Mouse (Mus musculus): ENCODE measurements around the gene Otx2.

- TF ChIP-seq POLR2A (IDR thresholded peaks at IDR 0.05; ENCODE audit: low read depth, low read length) (no peak), CTCF (IDR thresholded peaks at IDR 0.05; ENCODE audit: extremely low read depth, insufficient read depth, insufficient read length, insufficient replicate concordance) (no peak)
These were observed 40.5 kb downstream of the Otx2 start for GRCm38 (mm10) chr14:48633141-48633540.
